Mouse (Mus musculus) hindbrain, embryonic 15.5 days (tissue): ENCODE measurements around the gene Hba-a2. TPM values are rescaled to one million over a fixed set of nuclear protein-coding genes. Genes with fewer than 3 reads are reported as not detected.

Experiments used
- ATAC-seq: fragments of 200-750 bp; cut with Nextera tagmentation; 2 replicates; pipeline ENCODE4 v1.8.0; 2017; ENCODE audit warnings: low read depth, moderate number of reproducible peaks, moderate TSS enrichment; ENCODE audit not compliant: low FRiP score
- H3K27ac ChIP-seq: fragments of 300-500 bp; sonication (generic); replicated peaks from 2 replicates; pipeline ENCODE4 v1.5.1; 2015; ENCODE audit warnings: mild to moderate bottlenecking, inconsistent platforms
- H3K27me3 ChIP-seq: fragments of 300-500 bp; sonication (generic); 2 replicates; pipeline ENCODE4 v1.6.1; 2015; ENCODE audit warnings: control low read depth, inconsistent platforms
- H3K36me3 ChIP-seq: fragments of 300-500 bp; sonication (generic); 2 replicates; pipeline ENCODE4 v1.6.1; 2015; ENCODE audit warnings: control low read depth, inconsistent platforms
- H3K4me1 ChIP-seq: fragments of 300-500 bp; sonication (generic); replicated peaks from 2 replicates; pipeline ENCODE4 v1.6.1; 2015; ENCODE audit warnings: control low read depth, inconsistent platforms
- H3K4me2 ChIP-seq: fragments of 300-500 bp; sonication (generic); 2 replicates; pipeline ENCODE4 v1.6.1; 2015; ENCODE audit warnings: moderate library complexity, mild to moderate bottlenecking, inconsistent platforms
- H3K4me3 ChIP-seq: fragments of 300-500 bp; sonication (generic); 2 replicates; pipeline ENCODE4 v1.5.1; 2015; ENCODE audit warnings: mild to moderate bottlenecking, inconsistent platforms
- H3K9ac ChIP-seq: fragments of 300-500 bp; sonication (generic); 2 replicates; pipeline ENCODE4 v1.6.1; 2015; ENCODE audit warnings: inconsistent platforms
- H3K9me3 ChIP-seq: fragments of 300-500 bp; sonication (generic); 2 replicates; pipeline ENCODE4 v1.6.1; 2016; ENCODE audit warnings: control low read depth, inconsistent platforms
- WGBS: fragments of 180-500 bp; shearing (Covaris S2); methylation state at CpG from one replicate; pipeline ENCODE4 v1.1.7; 2015; 5-methylcytosine and 5-hydroxymethylcytosine counted together
- polyA plus RNA-seq: library from polyadenylated mRNA; unstranded; fragments of >200 nt; fragmentation: Nextera tagmentation; extraction: Ambion mirVana; gene quantifications from 2 replicates; pipeline ENCODE4 v1.2.1, GENCODE M21; 2015

The Hba-a2 gene
- polyA plus RNA-seq, 1 experiment from 2014 or later = 6,860 TPM

DNA sequence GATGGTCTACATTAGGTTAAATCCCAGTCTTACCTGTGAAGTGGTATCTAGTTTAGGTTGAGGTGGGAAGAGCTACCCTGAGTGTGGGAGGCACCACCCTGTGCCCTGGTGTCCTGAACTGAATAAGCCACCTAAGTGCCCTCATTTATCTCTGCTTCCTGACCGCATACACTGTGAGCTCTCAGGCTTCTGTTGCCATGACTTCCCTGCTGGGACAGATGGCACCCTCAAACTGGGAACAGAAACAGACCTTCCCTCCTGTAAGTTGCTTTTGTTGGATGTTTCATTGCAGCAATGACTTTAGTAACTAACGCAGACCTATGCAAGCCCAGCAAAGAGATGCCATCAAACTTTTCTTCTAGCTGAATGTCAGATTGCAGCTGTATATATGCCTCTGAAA, 36.9 kb downstream of the Hba-a2 start:
- H3K4me3 ChIP-seq = no peak overlapping the region
- H3K4me2 ChIP-seq = no peak overlapping the region
- H3K36me3 ChIP-seq = no peaks in the 10 kb centered on the region
- H3K9ac ChIP-seq = no peak overlapping the region
- no peak overlapping the region for H3K27ac ChIP-seq
- H3K4me1 ChIP-seq = peaks cover 11% of the 10 kb centered on the region
- H3K9me3 ChIP-seq = no peaks in the 10 kb centered on the region
- 57% methylated on average over 2 of the region's 2 CpGs for WGBS
- ATAC-seq = no peak
- H3K27me3 ChIP-seq = no peaks in the 10 kb centered on the region

DNA sequence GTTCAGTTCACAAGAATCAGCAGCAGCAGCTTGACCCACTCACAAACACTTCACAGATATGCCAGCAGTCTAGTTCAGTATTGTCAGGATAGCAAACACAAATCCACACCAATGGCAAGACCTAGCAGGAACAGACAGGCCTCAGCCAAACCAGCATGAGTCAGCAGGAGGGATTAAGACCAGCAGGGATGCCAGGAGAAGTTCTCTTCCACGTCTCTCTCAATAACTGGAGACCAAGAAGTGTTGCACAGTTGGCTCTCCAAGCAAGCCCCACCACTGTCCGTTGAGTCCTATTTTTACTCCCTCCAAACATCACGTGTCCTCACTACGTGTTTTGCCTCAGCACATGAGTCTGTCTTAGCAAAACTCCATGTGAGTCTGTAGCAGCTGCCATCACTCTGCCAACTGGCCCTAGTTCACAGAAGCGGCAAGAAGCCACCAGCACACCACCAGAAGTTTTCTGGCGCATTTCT, 40.2 kb downstream of the Hba-a2 start:
- H3K27me3 ChIP-seq = no peaks in the 10 kb centered on the region
- WGBS = 90% methylated on average over 6 of the region's 6 CpGs
- H3K4me3 ChIP-seq = no peak overlapping the region
- H3K36me3 ChIP-seq = no peaks in the 10 kb centered on the region
- H3K4me1 ChIP-seq = no peaks in the 10 kb centered on the region
- ATAC-seq = no peak
- H3K27ac ChIP-seq = no peak overlapping the region
- no peak overlapping the region for H3K4me2 ChIP-seq
- no peaks in the 10 kb centered on the region for H3K9me3 ChIP-seq
- no peak overlapping the region for H3K9ac ChIP-seq

DNA sequence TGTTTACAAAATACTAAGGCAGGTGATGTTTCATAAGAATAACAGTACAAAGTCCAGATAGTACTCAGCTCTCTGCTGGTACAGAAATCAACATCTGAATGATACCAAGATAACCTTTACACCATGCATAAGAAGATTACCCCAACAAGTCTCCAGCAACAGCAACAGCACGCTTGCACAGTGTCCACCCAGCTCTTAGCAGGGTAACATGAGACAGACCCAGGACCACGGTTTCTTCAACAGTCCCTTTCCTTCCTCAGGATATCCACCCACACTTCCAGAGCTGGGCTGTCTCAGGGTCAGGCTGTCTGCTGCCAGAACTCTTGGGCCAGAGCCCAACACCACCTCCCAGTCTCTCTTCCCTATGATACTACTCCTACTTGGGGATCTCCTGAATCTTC, 42.8 kb downstream of the Hba-a2 start:
- WGBS = 86% methylated on average over 2 of the region's 2 CpGs
- Histone ChIP-seq H3K9me3 (no peaks in the 10 kb centered on the region), H3K4me3 (no peak overlapping the region), H3K36me3 (no peaks in the 10 kb centered on the region), H3K27me3 (no peaks in the 10 kb centered on the region), H3K9ac (no peak overlapping the region), H3K4me2 (no peak overlapping the region), H3K27ac (no peak overlapping the region), H3K4me1 (no peaks in the 10 kb centered on the region)
- ATAC-seq = no peak

DNA sequence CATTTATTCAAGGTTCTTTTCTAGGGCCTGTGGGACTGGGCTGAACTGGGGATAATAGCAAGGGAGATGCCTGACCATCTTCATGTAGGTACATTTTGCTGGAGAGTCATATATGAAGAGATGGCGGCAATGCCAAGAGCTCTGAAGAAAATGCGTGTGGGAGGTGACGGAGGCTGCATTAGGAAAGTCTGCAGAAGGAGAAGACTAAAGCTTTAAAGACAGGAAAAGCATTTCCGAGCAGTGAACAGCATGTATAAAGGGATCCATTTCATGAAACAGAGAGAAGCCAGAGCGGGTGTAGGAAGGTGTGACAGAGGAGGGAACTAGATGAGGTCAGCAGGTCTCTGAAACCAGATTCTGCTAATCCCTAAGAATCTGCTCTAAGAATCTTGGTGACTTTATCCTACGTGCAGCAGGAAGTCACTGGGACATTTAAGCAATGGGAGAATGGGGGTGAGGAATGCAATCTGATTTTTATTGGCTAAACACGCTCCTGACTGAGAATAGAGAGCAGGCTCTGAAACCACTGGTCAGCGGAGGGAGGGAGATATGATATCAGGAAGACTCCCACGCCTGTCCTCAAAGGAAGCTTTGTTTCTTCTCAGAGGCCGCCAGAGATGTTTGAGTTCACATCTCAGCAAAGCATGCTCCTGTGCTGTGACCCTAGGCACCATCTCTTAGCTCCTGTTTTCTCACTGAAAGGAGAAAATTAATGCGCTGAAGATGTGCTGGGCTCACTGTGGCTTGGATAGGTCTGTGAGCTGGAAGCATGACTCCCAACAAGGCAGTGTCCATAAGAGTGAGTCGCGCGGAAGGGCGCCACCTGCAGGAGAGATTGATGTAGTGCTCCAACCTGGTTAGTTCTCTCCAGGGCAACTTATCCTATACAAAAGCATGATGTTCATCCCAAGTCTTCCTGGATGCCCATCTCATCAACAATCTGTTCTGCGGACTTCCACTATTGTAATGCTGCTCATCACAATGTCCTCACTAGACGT, 44.5 kb downstream of the Hba-a2 start:
- no peak for ATAC-seq
- H3K4me3 ChIP-seq = no peak overlapping the region

DNA sequence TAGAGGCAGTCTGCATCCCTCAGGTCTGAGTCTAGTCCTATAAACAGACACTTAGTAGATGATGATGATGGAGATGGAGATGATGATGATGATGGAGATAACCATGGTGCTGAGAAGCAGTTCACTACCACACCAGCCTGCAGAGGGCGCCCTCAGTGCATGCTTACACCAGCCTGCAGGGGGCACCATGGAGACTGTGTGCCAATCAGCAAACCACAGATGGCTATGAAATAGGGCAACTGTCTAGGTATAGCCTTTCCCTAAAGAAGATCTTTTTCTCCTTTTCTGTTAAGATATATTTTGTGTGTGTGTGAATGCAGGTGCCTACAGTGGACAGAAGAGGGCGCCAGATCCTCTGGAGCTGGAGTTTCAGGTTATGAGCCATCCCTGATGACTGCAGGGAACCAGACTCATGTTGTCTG, 46.5 kb downstream of the Hba-a2 start:
- H3K36me3 ChIP-seq = no peaks in the 10 kb centered on the region
- H3K27ac ChIP-seq = no peak overlapping the region
- no peaks in the 10 kb centered on the region for H3K9me3 ChIP-seq
- H3K4me1 ChIP-seq = peaks cover 10% of the 10 kb centered on the region
- no peaks in the 10 kb centered on the region for H3K27me3 ChIP-seq
- no peak overlapping the region for H3K4me2 ChIP-seq
- H3K9ac ChIP-seq = no peak overlapping the region
- H3K4me3 ChIP-seq = no peak overlapping the region
- 4% methylated on average over 2 of the region's 2 CpGs for WGBS
- ATAC-seq = no peak

More for the DNA sequence above, 44.5 kb downstream of the Hba-a2 start:
- Histone ChIP-seq H3K9ac (no peak overlapping the region), H3K4me2 (no peak overlapping the region), H3K27me3 (no peaks in the 10 kb centered on the region), H3K36me3 (no peaks in the 10 kb centered on the region), H3K4me1 (no peaks in the 10 kb centered on the region), H3K9me3 (no peaks in the 10 kb centered on the region), H3K27ac (no peak overlapping the region)
- 52% methylated on average over 17 of the region's 17 CpGs for WGBS

DNA sequence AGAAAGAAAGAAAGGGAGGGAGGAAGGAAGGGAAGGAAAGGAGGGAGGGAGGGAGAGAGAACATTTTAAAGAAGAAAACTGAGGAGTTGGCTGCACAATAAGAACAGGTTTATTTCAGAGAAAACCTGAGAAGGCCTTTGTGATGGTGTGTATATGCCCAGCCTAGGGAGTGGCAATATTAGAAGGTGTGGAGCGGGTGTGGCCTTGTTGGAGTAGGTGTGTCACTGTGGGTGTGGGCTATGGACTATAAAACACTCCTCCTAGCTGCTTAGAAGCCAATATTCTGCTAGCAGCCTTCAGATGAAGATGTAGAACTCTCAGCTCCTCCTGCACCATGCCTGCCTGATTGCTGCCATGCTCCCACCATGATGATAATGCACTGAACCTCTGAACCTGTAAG, 47.1 kb downstream of the Hba-a2 start:
- 96% methylated on average over 1 of the region's 1 CpGs for WGBS
- no peak for ATAC-seq
- H3K4me1 ChIP-seq = peaks cover 12% of the 10 kb centered on the region
- no peaks in the 10 kb centered on the region for H3K9me3 ChIP-seq
- H3K27me3 ChIP-seq = no peaks in the 10 kb centered on the region
- no peak overlapping the region for H3K9ac ChIP-seq
- no peak overlapping the region for H3K4me2 ChIP-seq
- no peak overlapping the region for H3K4me3 ChIP-seq
- no peak overlapping the region for H3K27ac ChIP-seq
- no peaks in the 10 kb centered on the region for H3K36me3 ChIP-seq

DNA sequence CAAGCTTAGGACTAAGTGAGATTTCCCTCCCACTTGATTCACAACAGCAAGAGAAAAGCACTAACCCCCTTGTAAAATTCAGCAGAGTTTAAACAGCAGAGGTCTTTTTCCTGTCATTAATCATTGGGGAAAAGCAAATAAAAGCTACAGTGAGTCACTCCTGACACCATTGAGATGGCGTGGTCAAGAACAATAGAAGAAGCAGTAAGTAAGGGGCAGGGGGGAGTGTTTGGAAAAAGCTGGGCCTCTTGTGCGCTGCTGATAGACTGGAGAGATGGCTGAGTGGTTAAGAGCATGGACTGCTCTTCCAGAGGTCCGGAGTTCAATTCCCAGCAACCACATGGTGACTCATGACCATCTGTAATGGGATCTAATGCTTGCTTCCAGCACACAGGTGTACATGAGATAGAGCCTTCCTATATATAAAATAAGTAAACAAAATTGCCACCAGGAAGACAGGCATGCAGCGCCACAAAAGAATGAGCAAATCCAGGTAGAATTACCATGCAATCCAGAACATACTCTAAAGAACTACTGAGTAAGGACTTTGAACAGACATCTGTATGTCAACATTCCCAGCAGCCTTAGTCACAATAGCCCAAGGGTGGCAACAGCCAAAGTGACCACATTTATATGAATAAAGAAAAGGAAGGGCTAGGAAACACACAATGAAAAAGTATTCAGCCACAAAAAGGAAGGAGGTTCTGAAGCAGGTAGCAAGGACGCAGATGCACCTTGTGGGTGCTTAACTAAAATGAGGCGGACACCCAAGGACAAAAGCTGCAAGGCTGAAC, 49.4 kb downstream of the Hba-a2 start:
- no peaks in the 10 kb centered on the region for H3K27me3 ChIP-seq
- no peak overlapping the region for H3K4me2 ChIP-seq
- H3K36me3 ChIP-seq = no peaks in the 10 kb centered on the region
- no peak overlapping the region for H3K4me3 ChIP-seq
- peaks cover 35% of the 10 kb centered on the region for H3K4me1 ChIP-seq
- 70% methylated on average over 6 of the region's 6 CpGs for WGBS
- H3K9me3 ChIP-seq = no peaks in the 10 kb centered on the region
- H3K27ac ChIP-seq = no peak overlapping the region
- ATAC-seq = no peak
- no peak overlapping the region for H3K9ac ChIP-seq

Other genes starting within 250 kb of the Hba-a2 start
- gene Il9r, start 96.2 kb upstream of the Hba-a2 start, polyA plus RNA-seq = not detected in 2 replicates
- 49.5 and 50.4 TPM in 2 replicates for gene Snrnp25, start 91.1 kb upstream of the Hba-a2 start, polyA plus RNA-seq
- gene Rhbdf1, start 74.2 kb upstream of the Hba-a2 start, polyA plus RNA-seq = 24.8 and 29.2 TPM in 2 replicates
- gene Mpg, start 70.0 kb upstream of the Hba-a2 start, polyA plus RNA-seq = 34.7 and 36.9 TPM in 2 replicates
- gene Nprl3, start 28.8 kb upstream of the Hba-a2 start, polyA plus RNA-seq = 33.5 and 43.9 TPM in 2 replicates
- gene Hba-x, start 20.1 kb upstream of the Hba-a2 start, polyA plus RNA-seq = 31.5 and 46.1 TPM in 2 replicates
- 2,663 and 3,254 TPM in 2 replicates for gene Hba-a1, start 13.0 kb upstream of the Hba-a2 start, polyA plus RNA-seq
- 0.51 and 0.95 TPM in 2 replicates for gene Hbq1b, start 9.5 kb upstream of the Hba-a2 start, polyA plus RNA-seq
- gene Hbq1a, start 3.6 kb downstream of the Hba-a2 start, polyA plus RNA-seq = 0.83 and 2.3 TPM in 2 replicates
- 20.8 and 21.1 TPM in 2 replicates for gene Sh3pxd2b, start 51.3 kb downstream of the Hba-a2 start, polyA plus RNA-seq
- gene Ubtd2, start 158.9 kb downstream of the Hba-a2 start, polyA plus RNA-seq = 46.6 and 46.9 TPM in 2 replicates
- 0.25 and 0.63 TPM in 2 replicates for gene Efcab9, start 235.6 kb downstream of the Hba-a2 start, polyA plus RNA-seq
- gene Stk10, start 236.8 kb downstream of the Hba-a2 start, polyA plus RNA-seq = 2.0 and 2.8 TPM in 2 replicates